Mouse (Mus musculus): ENCODE measurements at regions not wholly inside any gene's neighbourhood (a gene's known extent, or its start where the extent isn't known, plus 50 kb on each side); places are given as distances from the start of the nearest gene placed in this dataset.

DNA sequence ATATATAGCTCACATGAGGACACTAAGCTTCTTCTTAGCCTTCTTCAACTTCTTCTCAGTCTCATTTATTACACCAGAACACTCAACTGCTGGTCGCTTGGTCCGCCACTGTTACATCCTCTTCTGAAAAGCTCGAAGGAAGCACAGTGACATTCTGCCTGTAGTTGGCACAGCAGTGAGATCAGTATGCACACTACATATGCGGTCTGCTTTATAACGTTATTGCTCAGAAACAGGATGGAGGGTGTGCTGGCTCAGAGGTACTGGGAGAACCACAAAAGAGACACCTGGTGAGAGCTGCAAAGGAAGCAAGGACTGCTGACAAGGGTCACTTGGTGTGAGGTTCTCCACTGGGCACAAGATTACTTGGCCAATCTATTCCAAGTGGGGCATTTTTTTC lies 179.5 kb downstream of the Ets1 start:
- TF ChIP-seq EP300 (optimal IDR thresholded peaks at IDR 0.05): no peak
- TF ChIP-seq CTCF (IDR thresholded peaks at IDR 0.05; ENCODE audit: low read depth): no peak
- Histone ChIP-seq H3K27me3 (ENCODE audit: control insufficient read depth, insufficient read depth, low read length) (no peaks in the 10 kb centered on the region), H3K4me3 (ENCODE audit: low read depth, low read length) (no peak overlapping the region), H3K4me2 (replicated peaks; ENCODE audit: low read depth) (no peak overlapping the region), H3K36me3 (ENCODE audit: control insufficient read depth, insufficient read depth, low read length) (no peaks in the 10 kb centered on the region), H3K27ac (replicated peaks) (no peak overlapping the region), H3K9ac (ENCODE audit: low read length) (no peak overlapping the region), H3K9me3 (ENCODE audit: control insufficient read depth, low read length) (no peaks in the 10 kb centered on the region), H3K4me1 (replicated peaks; ENCODE audit: control insufficient read depth, insufficient read depth) (no peaks in the 10 kb centered on the region)
- no peak for DNase-seq (ENCODE audit: low spot score)
- ATAC-seq (ENCODE audit: low FRiP score, low TSS enrichment): no peak
- 92% methylated on average over 5 of the region's 5 CpGs for WGBS

DNA sequence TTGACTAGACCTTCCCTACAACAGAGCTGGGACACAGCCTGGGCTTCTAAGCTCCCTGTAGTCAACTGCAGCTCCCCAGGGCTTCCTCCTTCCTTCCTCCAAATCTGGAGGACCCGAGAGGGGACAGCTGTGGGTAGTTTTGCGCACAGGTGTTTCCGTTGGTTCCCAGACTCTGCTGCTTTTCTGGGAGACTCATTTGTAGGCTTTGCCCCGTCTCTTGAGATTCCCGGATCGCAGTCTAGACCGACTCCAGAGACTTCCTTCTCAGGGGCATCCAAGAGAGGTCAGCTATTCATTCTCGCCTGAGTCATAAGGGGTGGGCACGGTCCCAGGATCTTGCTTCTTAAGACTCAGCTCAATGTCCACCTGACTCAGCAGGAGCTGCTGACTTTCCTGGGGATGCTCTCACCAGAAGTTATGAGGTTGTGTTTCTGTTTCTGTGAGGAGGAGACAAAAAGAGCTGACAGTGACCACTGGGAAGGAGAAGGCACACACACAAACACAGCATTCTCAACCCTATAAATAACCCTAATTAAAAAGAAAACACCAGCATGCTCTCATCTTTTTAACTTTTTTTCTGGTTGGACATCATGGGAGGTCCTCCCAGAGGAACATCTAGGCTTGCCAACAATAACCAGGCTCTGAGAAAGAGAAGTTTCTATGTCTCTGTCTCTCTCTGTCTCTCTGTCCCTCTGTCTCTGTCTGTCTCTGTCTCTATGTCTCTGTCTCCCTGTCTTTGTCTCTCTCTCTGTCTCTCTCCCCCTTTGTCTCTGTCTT lies 180.8 kb downstream of the Ets1 start:
- no peaks in the 10 kb centered on the region for H3K4me1 ChIP-seq (replicated peaks; ENCODE audit: control insufficient read depth, insufficient read depth)
- no peak overlapping the region for H3K9ac ChIP-seq (ENCODE audit: low read length)
- WGBS: 71% methylated on average over 9 of the region's 9 CpGs
- ATAC-seq (ENCODE audit: low FRiP score, low TSS enrichment) (no peak), DNase-seq (ENCODE audit: low spot score) (no peak)
- no peaks in the 10 kb centered on the region for H3K9me3 ChIP-seq (ENCODE audit: control insufficient read depth, low read length)
- H3K4me2 ChIP-seq (replicated peaks; ENCODE audit: low read depth): no peak overlapping the region
- TF ChIP-seq CTCF (IDR thresholded peaks at IDR 0.05; ENCODE audit: low read depth) (no peak), EP300 (optimal IDR thresholded peaks at IDR 0.05) (no peak)
- no peaks in the 10 kb centered on the region for H3K36me3 ChIP-seq (ENCODE audit: control insufficient read depth, insufficient read depth, low read length)
- H3K4me3 ChIP-seq (ENCODE audit: low read depth, low read length): no peak overlapping the region
- no peaks in the 10 kb centered on the region for H3K27me3 ChIP-seq (ENCODE audit: control insufficient read depth, insufficient read depth, low read length)
- H3K27ac ChIP-seq (replicated peaks): no peak overlapping the region

DNA sequence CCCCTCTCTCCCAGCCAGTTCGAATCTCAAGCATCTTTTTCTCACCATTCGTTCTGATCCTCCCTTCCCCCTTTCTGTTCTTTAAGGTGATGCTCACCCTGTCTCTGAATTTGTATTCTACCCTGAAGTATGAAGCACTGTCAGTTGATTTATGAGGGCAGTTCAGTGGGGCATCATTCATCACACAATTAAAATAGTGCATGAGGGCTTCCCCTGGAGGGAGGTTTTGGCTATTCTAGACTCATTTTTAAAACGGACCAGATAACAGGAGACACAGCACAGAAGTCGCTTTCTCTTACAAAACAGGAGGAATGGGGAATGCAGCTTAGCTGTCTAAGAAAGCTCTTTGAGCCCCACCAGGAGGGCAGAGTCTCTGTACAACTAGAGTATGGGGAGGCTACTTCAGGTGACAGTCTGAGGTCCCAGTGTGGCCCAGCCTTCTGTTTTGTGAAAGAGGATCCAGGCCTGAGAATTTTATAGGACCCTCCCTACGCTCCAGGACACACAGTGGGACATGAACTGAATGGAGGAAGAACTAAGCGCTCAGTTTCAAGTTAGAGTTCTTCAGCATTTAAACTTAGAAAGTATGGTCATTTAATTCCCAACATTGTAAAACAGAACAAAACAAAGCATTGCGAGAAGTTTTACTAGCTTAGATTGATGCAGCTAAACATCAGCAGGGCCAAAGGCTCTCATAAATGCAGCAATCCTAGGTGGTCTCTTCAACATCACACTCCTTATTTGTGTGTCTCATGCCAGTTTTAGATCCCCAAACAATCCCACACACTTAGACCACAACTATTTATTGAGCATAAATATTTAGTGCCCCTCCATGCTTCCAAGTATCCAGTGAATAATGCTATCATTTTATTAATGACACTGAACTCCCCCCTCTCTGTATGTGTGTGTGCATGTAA lies 181.7 kb downstream of the Ets1 start:
- Histone ChIP-seq H3K4me2 (replicated peaks; ENCODE audit: low read depth) (no peak overlapping the region), H3K4me3 (ENCODE audit: low read depth, low read length) (no peak overlapping the region), H3K4me1 (replicated peaks; ENCODE audit: control insufficient read depth, insufficient read depth) (no peaks in the 10 kb centered on the region), H3K9me3 (ENCODE audit: control insufficient read depth, low read length) (no peaks in the 10 kb centered on the region), H3K9ac (ENCODE audit: low read length) (no peak overlapping the region), H3K27me3 (ENCODE audit: control insufficient read depth, insufficient read depth, low read length) (no peaks in the 10 kb centered on the region), H3K27ac (replicated peaks) (no peak overlapping the region), H3K36me3 (ENCODE audit: control insufficient read depth, insufficient read depth, low read length) (no peaks in the 10 kb centered on the region)
- no peak for TF ChIP-seq EP300 (optimal IDR thresholded peaks at IDR 0.05)
- TF ChIP-seq CTCF (IDR thresholded peaks at IDR 0.05; ENCODE audit: low read depth): no peak
- DNase-seq (ENCODE audit: low spot score) (no peak), ATAC-seq (ENCODE audit: low FRiP score, low TSS enrichment) (no peak)
- 66% methylated on average over 7 of the region's 7 CpGs for whole genome bisulfite sequencing

DNA sequence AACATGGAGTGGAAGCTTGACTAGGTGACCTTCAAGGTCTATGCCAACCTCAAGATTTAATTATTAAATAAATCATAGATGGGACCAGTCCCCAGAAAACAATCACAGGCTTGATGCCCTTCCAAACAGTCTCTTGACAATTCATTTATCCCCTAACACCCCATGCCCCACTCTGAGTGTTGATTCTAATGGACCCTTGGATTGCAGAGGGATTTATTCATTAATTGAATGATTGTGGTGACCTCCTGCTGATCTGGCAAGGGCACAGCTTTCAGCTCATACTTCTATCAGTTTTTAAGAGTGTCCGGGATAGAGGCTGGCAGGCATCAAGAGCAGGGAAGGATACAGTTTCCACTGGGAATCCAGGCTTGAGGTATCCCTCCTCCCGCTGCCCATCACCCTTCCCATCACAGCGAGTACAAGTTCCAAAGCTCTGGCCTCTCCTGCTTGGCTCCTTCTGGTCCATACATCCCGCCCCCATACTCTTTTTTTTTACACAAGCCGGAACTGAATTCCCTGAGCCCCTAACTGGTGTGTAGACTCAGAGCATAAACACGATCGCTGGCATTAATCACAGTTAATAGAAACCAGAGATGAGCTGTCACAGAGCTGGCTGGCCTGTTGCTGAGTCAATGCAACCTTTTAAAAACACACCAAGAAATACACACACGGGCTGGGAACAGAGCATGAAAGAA lies 187.6 kb downstream of the Ets1 start:
- no peak for TF ChIP-seq EP300 (optimal IDR thresholded peaks at IDR 0.05)
- TF ChIP-seq CTCF (IDR thresholded peaks at IDR 0.05; ENCODE audit: low read depth): no peak
- H3K9me3 ChIP-seq (ENCODE audit: control insufficient read depth, low read length): no peaks in the 10 kb centered on the region
- H3K4me3 ChIP-seq (ENCODE audit: low read depth, low read length): no peak overlapping the region
- no peak overlapping the region for H3K4me2 ChIP-seq (replicated peaks; ENCODE audit: low read depth)
- H3K27ac ChIP-seq (replicated peaks): no peak overlapping the region
- H3K36me3 ChIP-seq (ENCODE audit: control insufficient read depth, insufficient read depth, low read length): no peaks in the 10 kb centered on the region
- DNase-seq (ENCODE audit: low spot score) (no peak), ATAC-seq (ENCODE audit: low FRiP score, low TSS enrichment) (peak; percentile 54; the same call in 1 of the 2 replicates)
- H3K4me1 ChIP-seq (replicated peaks; ENCODE audit: control insufficient read depth, insufficient read depth): no peaks in the 10 kb centered on the region
- 34% methylated on average over 8 of the region's 8 CpGs for WGBS
- H3K9ac ChIP-seq (ENCODE audit: low read length): no peak overlapping the region
- H3K27me3 ChIP-seq (ENCODE audit: control insufficient read depth, insufficient read depth, low read length): no peaks in the 10 kb centered on the region

DNA sequence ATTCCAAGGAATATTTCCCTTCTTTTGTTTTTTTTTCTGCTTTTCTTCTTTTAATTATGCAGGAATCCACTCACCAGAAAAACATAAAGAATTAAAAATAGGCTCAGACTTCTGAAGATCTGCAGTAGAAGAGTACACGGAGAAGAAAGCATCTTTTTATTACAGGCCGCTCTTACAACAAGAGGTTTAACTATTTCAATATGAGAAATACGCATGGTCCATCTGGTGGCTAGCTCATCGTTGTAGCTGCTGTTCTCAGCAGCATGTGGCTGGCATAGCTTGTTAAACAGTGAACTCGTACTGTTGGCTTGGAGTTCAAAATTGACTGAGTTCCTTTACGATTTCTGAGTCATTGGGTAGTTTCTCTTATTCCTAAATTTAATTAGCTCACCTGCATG lies 188.1 kb downstream of the Ets1 start:
- no peak overlapping the region for H3K4me2 ChIP-seq (replicated peaks; ENCODE audit: low read depth)
- 50% methylated on average over 6 of the region's 6 CpGs for WGBS
- ATAC-seq (ENCODE audit: low FRiP score, low TSS enrichment): no peak
- no peak overlapping the region for H3K4me3 ChIP-seq (ENCODE audit: low read depth, low read length)
- H3K36me3 ChIP-seq (ENCODE audit: control insufficient read depth, insufficient read depth, low read length): no peaks in the 10 kb centered on the region
- H3K9me3 ChIP-seq (ENCODE audit: control insufficient read depth, low read length): no peaks in the 10 kb centered on the region
- H3K27me3 ChIP-seq (ENCODE audit: control insufficient read depth, insufficient read depth, low read length): no peaks in the 10 kb centered on the region
- H3K9ac ChIP-seq (ENCODE audit: low read length): no peak overlapping the region
- no peaks in the 10 kb centered on the region for H3K4me1 ChIP-seq (replicated peaks; ENCODE audit: control insufficient read depth, insufficient read depth)
- no peak overlapping the region for H3K27ac ChIP-seq (replicated peaks)
- DNase-seq (ENCODE audit: low spot score): no peak
- TF ChIP-seq EP300 (optimal IDR thresholded peaks at IDR 0.05): no peak
- TF ChIP-seq CTCF (IDR thresholded peaks at IDR 0.05; ENCODE audit: low read depth): no peak

Data from stomach, postnatal 0 days (tissue).